Mouse (Mus musculus) olfactory bulb, adult 2 months (tissue): ENCODE results near the gene Dyrk1a. TPM values are rescaled to one million over a fixed set of nuclear protein-coding genes. Genes with fewer than 3 reads are reported as not detected.

ENCODE experiments used
- H3K27ac ChIP-seq: fragments of 200-500 bp; 2 replicates; pipeline ENCODE4 v1.5.1; 2012; ENCODE audit warnings: low read depth, low read length; ENCODE audit not compliant: insufficient read depth
- H3K4me1 ChIP-seq: fragments of 200-500 bp; 2 replicates; pipeline ENCODE4 v1.6.1; 2012; ENCODE audit warnings: low read length; ENCODE audit not compliant: control insufficient read depth, insufficient read depth
- H3K4me3 ChIP-seq: fragments of 200-500 bp; 2 replicates; pipeline ENCODE4 v1.5.1; 2012; ENCODE audit warnings: mild to moderate bottlenecking, low read depth, low read length, moderate library complexity; ENCODE audit not compliant: insufficient read depth
- CTCF ChIP-seq: fragments of 200-500 bp; IDR thresholded peaks from 2 replicates; pipeline ENCODE4 v1.5.1; 2012; ENCODE audit warnings: low read depth, mild to moderate bottlenecking, low read length, moderate library complexity; ENCODE audit not compliant: insufficient read depth
- POLR2A ChIP-seq: fragments of 200-500 bp; IDR thresholded peaks from 2 replicates; pipeline ENCODE4 v1.6.1; 2012; ENCODE audit warnings: mild to moderate bottlenecking, low read depth, low read length, moderate library complexity; ENCODE audit not compliant: insufficient read depth
- whole genome bisulfite sequencing: fragments of 180-500 bp; shearing (Covaris S2); methylation state at CpG from one replicate; pipeline ENCODE4 v1.1.7; 2018; 5-methylcytosine and 5-hydroxymethylcytosine counted together
- polyA plus RNA-seq: library from polyadenylated mRNA; stranded (reverse); fragments of >200 nt; gene quantifications from 2 replicates; pipeline ENCODE4 v1.2.4, GENCODE M21; 2012; ENCODE audit warnings: low replicate concordance; ENCODE audit not compliant: missing spikeins, insufficient read depth, insufficient read length

Dyrk1a gene
- polyA plus RNA-seq, 1 experiment = not detected

GRCm38 (mm10) chr16:94555346-94555745 lies 14.5 kb upstream of the Dyrk1a start:
- TF ChIP-seq CTCF (no peak), POLR2A (no peak)

GRCm38 (mm10) chr16:94556228-94556627 lies 13.6 kb upstream of the Dyrk1a start:
- TF ChIP-seq CTCF (no peak), POLR2A (no peak)
- no peak overlapping the region for H3K4me3 ChIP-seq
- no peaks in the 10 kb centered on the region for H3K4me1 ChIP-seq
- WGBS = 71% methylated on average over 5 of the region's 5 CpGs
- no peak overlapping the region for H3K27ac ChIP-seq

More at GRCm38 (mm10) chr16:94555346-94555745, 14.5 kb upstream of the Dyrk1a start:
- no peak overlapping the region for H3K4me3 ChIP-seq
- 86% methylated on average over 7 of the region's 7 CpGs for WGBS
- no peak overlapping the region for H3K27ac ChIP-seq
- H3K4me1 ChIP-seq = no peaks in the 10 kb centered on the region

- TF ChIP-seq CTCF (no peak), POLR2A (no peak)
- WGBS = 74% methylated on average over 7 of the region's 7 CpGs
- H3K4me1 ChIP-seq = no peaks in the 10 kb centered on the region
- H3K4me3 ChIP-seq = no peak overlapping the region
- H3K27ac ChIP-seq = no peak overlapping the region
Observed at GRCm38 (mm10) chr16:94559282-94559681, 10.5 kb upstream of the Dyrk1a start.

- TF ChIP-seq CTCF (no peak), POLR2A (no peak)
- H3K4me3 ChIP-seq = no peak overlapping the region
- no peak overlapping the region for H3K27ac ChIP-seq
- H3K4me1 ChIP-seq = no peaks in the 10 kb centered on the region
- WGBS = 77% methylated on average over 7 of the region's 7 CpGs
Observed at GRCm38 (mm10) chr16:94559782-94560181, 10.0 kb upstream of the Dyrk1a start.

- H3K4me1 ChIP-seq = no peaks in the 10 kb centered on the region
- TF ChIP-seq CTCF (no peak), POLR2A (no peak)
- no peak overlapping the region for H3K4me3 ChIP-seq
- H3K27ac ChIP-seq = no peak overlapping the region
- WGBS = 88% methylated on average over 5 of the region's 5 CpGs
Observed at GRCm38 (mm10) chr16:94560618-94561017, 9.2 kb upstream of the Dyrk1a start.

GRCm38 (mm10) chr16:94566124-94566523 lies 3.7 kb upstream of the Dyrk1a start:
- no peak for TF ChIP-seq CTCF
- TF ChIP-seq POLR2A = no peak
- Histone ChIP-seq H3K4me1 (no peaks in the 10 kb centered on the region), H3K27ac (no peak overlapping the region), H3K4me3 (no peak overlapping the region)
- 75% methylated on average over 8 of the region's 8 CpGs for WGBS

- WGBS = 91% methylated on average over 11 of the region's 11 CpGs
- Histone ChIP-seq H3K4me3 (no peak overlapping the region), H3K4me1 (no peaks in the 10 kb centered on the region), H3K27ac (no peak overlapping the region)
- no peak for TF ChIP-seq POLR2A
- no peak for TF ChIP-seq CTCF
Observed at GRCm38 (mm10) chr16:94566834-94567585, 2.8 kb upstream of the Dyrk1a start.

GRCm38 (mm10) chr16:94567751-94568150 lies 2.1 kb upstream of the Dyrk1a start:
- WGBS = 80% methylated on average over 5 of the region's 5 CpGs
- H3K4me3 ChIP-seq = no peak overlapping the region
- TF ChIP-seq CTCF (no peak), POLR2A (no peak)

GRCm38 (mm10) chr16:94568335-94569228 lies 1.2 kb upstream of the Dyrk1a start:
- under 1% methylated on average over 53 of the region's 53 CpGs for WGBS
- peak overlapping the region; percentile 100 for H3K27ac ChIP-seq
- TF ChIP-seq CTCF (no peak), POLR2A (peak; percentile 76)
- H3K4me1 ChIP-seq = no peaks in the 10 kb centered on the region
- H3K4me3 ChIP-seq = peak overlapping the region; percentile 100

More at GRCm38 (mm10) chr16:94567751-94568150, 2.1 kb upstream of the Dyrk1a start:
- Histone ChIP-seq H3K27ac (no peak overlapping the region), H3K4me1 (no peaks in the 10 kb centered on the region)
